Mouse (Mus musculus): ENCODE data around the gene Slitrk2. TPM values are rescaled to one million over a fixed set of nuclear protein-coding genes. Genes with fewer than 3 reads are reported as not detected.

Slitrk2 gene
- polyA plus RNA-seq (2012; rRNA removed) (under 0.01 and 0.02 TPM in 2 replicates), polyA plus RNA-seq (2014; fragmentation: Nextera tagmentation; extraction: Ambion mirVana) (not detected in 2 replicates)

DNA sequence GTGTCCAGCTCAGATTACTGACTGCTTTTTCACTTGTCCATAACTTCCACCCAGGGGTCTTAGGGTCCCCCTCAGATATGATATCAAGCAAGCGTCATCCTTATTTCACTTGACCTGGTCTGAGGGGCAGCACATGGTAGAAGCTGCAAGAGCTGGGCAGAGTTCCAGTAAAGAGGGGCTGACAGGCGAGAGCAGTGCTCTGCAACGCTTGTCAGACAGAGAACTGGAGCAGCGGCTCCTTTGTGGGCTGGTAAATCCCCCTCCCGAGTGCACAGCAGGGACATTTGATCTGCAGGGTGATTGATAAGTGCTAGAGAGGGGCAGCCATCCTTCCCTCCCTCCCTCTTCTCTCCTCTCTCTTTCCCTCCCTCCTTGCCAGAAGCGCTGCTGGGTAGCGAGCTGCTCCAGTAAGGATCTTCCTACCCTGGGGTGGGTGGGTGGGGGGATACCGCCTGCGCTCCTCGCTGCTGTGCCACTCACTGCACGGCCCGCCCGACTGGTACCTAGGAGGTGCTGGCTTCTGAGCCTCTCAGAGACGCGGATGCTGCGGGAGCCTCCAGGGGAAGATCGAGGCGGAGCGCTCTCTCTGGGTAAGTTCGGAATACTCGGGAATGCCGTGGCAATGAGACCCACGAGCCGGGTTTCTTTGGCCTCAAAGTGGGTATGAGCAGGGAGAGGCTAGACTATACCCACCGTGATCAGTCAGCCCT lies at the start of gene Slitrk2:
Slitrk2 (plus strand) TSS at position 408 of the 710 bp plus-strand sequence.
- DNase-seq (ENCODE audit: low read depth in 3 of 3, low spot score in 3 of 3): no peak
- TF ChIP-seq CTCF (IDR thresholded peaks at IDR 0.05; ENCODE audit: low read depth) (no peak), EP300 (IDR thresholded peaks at IDR 0.05; ENCODE audit: low read depth) (no peak)
- no peak for ATAC-seq (ENCODE audit: insufficient read depth)
- 16% methylated on average over 22 of the region's 25 CpGs for WGBS (ENCODE audit: insufficient replicate concordance)
- no peaks in the 10 kb centered on the region for H3K27me3 ChIP-seq (ENCODE audit: control insufficient read depth, insufficient read depth, low read length)
- H3K9ac ChIP-seq (replicated peaks): no peak within 1 kb of the TSS
- H3K27ac ChIP-seq: no peak within 1 kb of the TSS
- H3K36me3 ChIP-seq (replicated peaks; ENCODE audit: control insufficient read depth, insufficient read depth, low read depth): no peaks in the 10 kb centered on the region
- no peak within 1 kb of the TSS for H3K4me2 ChIP-seq (ENCODE audit: low read depth)
- no peaks in the 10 kb centered on the region for H3K4me1 ChIP-seq (replicated peaks; ENCODE audit: control insufficient read depth in 2 of 2, insufficient read depth in 2 of 2, low read length in 1 of 2)
- no peak within 1 kb of the TSS for H3K4me3 ChIP-seq (ENCODE audit: insufficient read depth in 1 of 2, low read depth in 2 of 2, low read length in 2 of 2)
- H3K9me3 ChIP-seq (ENCODE audit: control insufficient read depth, low read length): no peaks in the 10 kb centered on the region

DNA sequence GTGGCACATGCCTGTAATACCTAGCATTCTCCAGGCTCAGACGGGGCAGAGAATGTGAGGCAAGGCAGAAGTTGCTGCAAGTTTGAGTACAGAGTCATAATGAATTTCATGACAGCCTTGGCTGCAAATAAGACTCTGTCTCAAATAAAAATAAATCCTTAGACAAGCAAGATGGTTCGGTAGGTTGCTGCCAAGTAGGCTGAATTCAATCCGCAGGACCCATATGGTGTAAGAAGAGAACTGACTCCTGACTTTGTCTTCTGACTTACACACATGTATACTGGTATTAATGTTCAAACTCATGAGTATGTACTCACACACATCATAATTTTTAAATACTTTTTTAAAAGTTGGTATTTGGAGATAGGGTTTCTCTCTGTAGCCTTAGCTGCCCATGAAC lies 43.6 kb upstream of the Slitrk2 start:
- no peak overlapping the region for H3K27ac ChIP-seq
- DNase-seq (ENCODE audit: low read depth in 3 of 3, low spot score in 3 of 3): no peak

GRCm38 (mm10) chrX:66652455-66653144 lies 3.5 kb downstream of the Slitrk2 start:
- H3K27ac ChIP-seq: no peak overlapping the region
- 8% methylated on average over 18 of the region's 21 CpGs for WGBS (ENCODE audit: insufficient replicate concordance)
- no peaks in the 10 kb centered on the region for H3K36me3 ChIP-seq (replicated peaks; ENCODE audit: control insufficient read depth, insufficient read depth, low read depth)
- no peak overlapping the region for H3K4me3 ChIP-seq (ENCODE audit: insufficient read depth in 1 of 2, low read depth in 2 of 2, low read length in 2 of 2)
- TF ChIP-seq EP300 (IDR thresholded peaks at IDR 0.05; ENCODE audit: low read depth) (no peak), CTCF (IDR thresholded peaks at IDR 0.05; ENCODE audit: low read depth) (no peak)
- H3K9ac ChIP-seq (replicated peaks): no peak overlapping the region
- ATAC-seq (ENCODE audit: insufficient read depth): no peak
- DNase-seq (ENCODE audit: low read depth in 3 of 3, low spot score in 3 of 3): no peak
- no peaks in the 10 kb centered on the region for H3K9me3 ChIP-seq (ENCODE audit: control insufficient read depth, low read length)
- no peaks in the 10 kb centered on the region for H3K4me1 ChIP-seq (replicated peaks; ENCODE audit: control insufficient read depth in 2 of 2, insufficient read depth in 2 of 2, low read length in 1 of 2)
- H3K4me2 ChIP-seq (ENCODE audit: low read depth): no peak overlapping the region
- no peaks in the 10 kb centered on the region for H3K27me3 ChIP-seq (ENCODE audit: control insufficient read depth, insufficient read depth, low read length)

More for the DNA sequence above, 43.6 kb upstream of the Slitrk2 start:
- WGBS (ENCODE audit: insufficient replicate concordance): 59% methylated on average over 3 of the region's 3 CpGs
- Histone ChIP-seq H3K4me1 (replicated peaks; ENCODE audit: control insufficient read depth in 2 of 2, insufficient read depth in 2 of 2, low read length in 1 of 2) (no peaks in the 10 kb centered on the region), H3K4me3 (ENCODE audit: insufficient read depth in 1 of 2, low read depth in 2 of 2, low read length in 2 of 2) (no peak overlapping the region), H3K9me3 (ENCODE audit: control insufficient read depth, low read length) (no peaks in the 10 kb centered on the region), H3K9ac (replicated peaks) (no peak overlapping the region), H3K4me2 (ENCODE audit: low read depth) (no peak overlapping the region), H3K36me3 (replicated peaks; ENCODE audit: control insufficient read depth, insufficient read depth, low read depth) (no peaks in the 10 kb centered on the region), H3K27me3 (ENCODE audit: control insufficient read depth, insufficient read depth, low read length) (no peaks in the 10 kb centered on the region)
- TF ChIP-seq EP300 (IDR thresholded peaks at IDR 0.05; ENCODE audit: low read depth) (no peak), CTCF (IDR thresholded peaks at IDR 0.05; ENCODE audit: low read depth) (no peak)
- ATAC-seq (ENCODE audit: insufficient read depth): no peak

DNA sequence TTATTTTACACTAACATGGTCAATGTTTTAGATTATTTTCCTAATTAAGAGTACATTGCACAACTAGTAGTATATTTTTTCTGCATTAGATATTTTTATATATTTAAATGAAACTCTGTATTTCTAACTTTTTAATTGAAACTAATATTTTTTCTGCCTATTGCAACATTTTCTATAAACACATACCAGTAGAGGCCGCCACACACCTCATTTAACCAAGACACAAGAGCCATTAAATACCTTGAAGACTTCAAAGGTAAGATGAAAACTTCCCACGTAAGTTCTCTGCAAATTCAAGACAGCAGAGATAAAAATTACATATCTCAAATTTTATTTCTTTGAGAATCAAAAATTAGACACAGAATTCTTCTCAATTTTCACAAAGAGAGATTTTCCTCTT lies 8.2 kb downstream of the Slitrk2 start:
- ATAC-seq (ENCODE audit: insufficient read depth): no peak
- WGBS (ENCODE audit: insufficient replicate concordance): 31% methylated on average over 2 of the region's 2 CpGs
- H3K27ac ChIP-seq: no peak overlapping the region
- TF ChIP-seq CTCF (IDR thresholded peaks at IDR 0.05; ENCODE audit: low read depth): no peak
- TF ChIP-seq EP300 (IDR thresholded peaks at IDR 0.05; ENCODE audit: low read depth): no peak
- no peaks in the 10 kb centered on the region for H3K36me3 ChIP-seq (replicated peaks; ENCODE audit: control insufficient read depth, insufficient read depth, low read depth)
- H3K4me1 ChIP-seq (replicated peaks; ENCODE audit: control insufficient read depth in 2 of 2, insufficient read depth in 2 of 2, low read length in 1 of 2): no peaks in the 10 kb centered on the region
- no peak overlapping the region for H3K9ac ChIP-seq (replicated peaks)
- DNase-seq (ENCODE audit: low read depth in 3 of 3, low spot score in 3 of 3): no peak
- H3K27me3 ChIP-seq (ENCODE audit: control insufficient read depth, insufficient read depth, low read length): no peaks in the 10 kb centered on the region
- H3K9me3 ChIP-seq (ENCODE audit: control insufficient read depth, low read length): no peaks in the 10 kb centered on the region
- no peak overlapping the region for H3K4me3 ChIP-seq (ENCODE audit: insufficient read depth in 1 of 2, low read depth in 2 of 2, low read length in 2 of 2)
- no peak overlapping the region for H3K4me2 ChIP-seq (ENCODE audit: low read depth)

GRCm38 (mm10) chrX:66676959-66677358 lies 27.8 kb downstream of the Slitrk2 start:
- H3K27ac ChIP-seq: no peak overlapping the region
- no peak overlapping the region for H3K4me2 ChIP-seq (ENCODE audit: low read depth)
- no peaks in the 10 kb centered on the region for H3K27me3 ChIP-seq (ENCODE audit: control insufficient read depth, insufficient read depth, low read length)
- H3K4me1 ChIP-seq (replicated peaks; ENCODE audit: control insufficient read depth in 2 of 2, insufficient read depth in 2 of 2, low read length in 1 of 2): no peaks in the 10 kb centered on the region
- DNase-seq (ENCODE audit: low read depth in 3 of 3, low spot score in 3 of 3) (no peak), ATAC-seq (ENCODE audit: insufficient read depth) (no peak)
- no peaks in the 10 kb centered on the region for H3K9me3 ChIP-seq (ENCODE audit: control insufficient read depth, low read length)
- no peak overlapping the region for H3K9ac ChIP-seq (replicated peaks)
- TF ChIP-seq EP300 (IDR thresholded peaks at IDR 0.05; ENCODE audit: low read depth) (no peak), CTCF (IDR thresholded peaks at IDR 0.05; ENCODE audit: low read depth) (no peak)
- WGBS (ENCODE audit: insufficient replicate concordance): 71% methylated on average over 4 of the region's 4 CpGs
- no peak overlapping the region for H3K4me3 ChIP-seq (ENCODE audit: insufficient read depth in 1 of 2, low read depth in 2 of 2, low read length in 2 of 2)
- no peaks in the 10 kb centered on the region for H3K36me3 ChIP-seq (replicated peaks; ENCODE audit: control insufficient read depth, insufficient read depth, low read depth)

Measured in liver, embryonic 14.5 days (tissue).